Mouse (Mus musculus) megakaryocyte-erythroid progenitor cell, adult 5-6 weeks (primary cell): ENCODE measurements around the gene Cdkn1c. TPM values are rescaled to one million over a fixed set of nuclear protein-coding genes. Genes with fewer than 3 reads are reported as not detected.

Experiments used
- ATAC-seq: replicated peaks from 2 replicates; pipeline ENCODE4 v1.8.0; 2016; ENCODE audit warnings: mild to moderate bottlenecking, inconsistent platforms; ENCODE audit not compliant: severe bottlenecking, poor library complexity, low FRiP score, low TSS enrichment
- total RNA-seq, 2 experiments: library from RNA; stranded (forward) in 1 of 2; stranded (reverse) in 1 of 2; fragments of 200-1000, 215-1000 nt in 1 of 2; fragments of >200 nt in 1 of 2; fragmentation: Nextera tagmentation in 1 of 2; gene quantifications; 2 replicates each; pipeline ENCODE4 v1.2.3; 2014 to 2017

Cdkn1c gene
- total RNA-seq, 2 experiments from 2014 or later: 1.1 to 4.3 TPM

DNA sequence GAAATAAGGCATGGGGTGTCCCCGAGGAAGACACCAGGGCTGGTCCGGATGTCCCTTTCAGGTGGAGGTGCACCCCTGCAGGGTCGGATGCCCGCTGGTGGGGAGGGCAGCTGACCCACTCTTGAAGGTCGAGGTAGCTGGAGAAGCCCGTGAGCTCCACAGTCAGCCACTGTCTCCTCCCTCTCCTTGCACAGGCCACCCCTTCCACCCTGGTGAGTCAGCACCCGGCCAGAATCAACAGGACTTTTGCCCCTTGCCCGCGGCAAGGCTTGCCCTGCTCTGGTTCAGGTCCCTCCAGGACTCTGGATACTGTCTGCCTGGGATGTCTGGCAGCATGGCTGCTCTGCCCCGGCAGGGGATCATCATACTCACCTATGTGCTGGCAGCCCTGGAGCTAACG is 15.0 kb upstream of the Cdkn1c start:
- 0 out of 2 replicates have a peak, but pooled peaks have one; percentile 6 for ATAC-seq

DNA sequence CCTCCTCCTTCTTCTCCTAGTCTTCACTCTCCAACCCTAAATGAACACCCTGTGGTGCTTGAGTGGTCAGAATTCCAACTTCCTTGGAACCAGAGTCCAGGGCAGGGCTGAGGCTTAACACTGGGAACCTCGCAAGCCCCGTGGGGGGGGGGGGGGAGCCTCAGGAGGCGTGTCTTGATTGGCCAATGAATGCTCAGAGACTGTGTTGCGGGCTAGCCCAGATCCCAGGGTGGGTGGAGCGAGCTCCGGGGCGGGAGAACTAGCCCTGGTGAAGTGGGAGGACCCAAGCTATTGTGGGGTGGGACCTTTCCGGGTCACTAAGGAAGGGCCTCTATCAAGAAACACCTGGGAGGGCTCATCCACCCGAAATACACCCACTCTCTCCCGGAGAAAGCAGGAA is 14.0 kb upstream of the Cdkn1c start:
- ATAC-seq: peak; percentile 34; the same call in 1 of the 2 replicates

DNA sequence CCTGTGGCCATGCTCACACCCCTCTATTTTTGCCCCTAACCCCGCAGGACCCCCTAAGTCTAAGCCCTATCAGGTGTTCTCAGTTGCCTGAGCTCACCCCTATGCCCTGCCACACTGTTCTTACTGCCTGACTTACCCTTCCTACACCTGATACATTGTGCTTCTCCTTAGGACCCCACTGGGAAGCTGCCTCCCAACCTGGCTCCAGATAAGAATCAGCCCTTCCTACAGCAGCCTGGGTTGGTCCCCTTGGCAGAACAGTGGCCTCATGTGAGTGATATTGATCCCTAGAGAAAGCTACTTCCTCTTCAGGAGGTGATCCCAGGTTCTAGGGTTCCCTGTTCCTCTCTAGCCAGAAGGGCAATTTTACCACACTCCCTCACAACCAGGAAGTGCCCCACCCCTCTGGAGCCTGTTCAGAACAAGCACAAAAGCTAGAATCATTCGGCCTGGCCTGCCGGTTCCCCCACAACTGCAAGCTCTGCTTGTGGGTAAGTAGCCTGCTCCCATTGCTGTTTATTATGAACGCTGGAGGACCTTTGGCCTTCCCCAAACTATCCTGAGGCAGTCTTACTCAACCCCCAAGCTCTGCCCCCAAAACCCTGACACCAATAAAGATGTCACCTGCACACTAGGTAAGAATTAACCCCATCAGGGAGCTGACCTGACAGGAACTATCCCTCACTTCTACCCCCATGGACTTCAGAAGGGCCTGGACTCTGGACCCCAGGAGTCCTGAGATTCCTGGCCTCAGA is 12.7 kb upstream of the Cdkn1c start, which contains the start of gene Slc22a18:
Gene Slc22a18, plus strand, starts transcription at position 390 of the 755 bp plus-strand sequence.
- 0 out of 2 replicates have a peak, but pooled peaks have one; percentile 20 for ATAC-seq

GRCm38 (mm10) chr7:143469946-143470345 is 9.1 kb upstream of the Cdkn1c start:
- peak; percentile 77 for ATAC-seq

DNA sequence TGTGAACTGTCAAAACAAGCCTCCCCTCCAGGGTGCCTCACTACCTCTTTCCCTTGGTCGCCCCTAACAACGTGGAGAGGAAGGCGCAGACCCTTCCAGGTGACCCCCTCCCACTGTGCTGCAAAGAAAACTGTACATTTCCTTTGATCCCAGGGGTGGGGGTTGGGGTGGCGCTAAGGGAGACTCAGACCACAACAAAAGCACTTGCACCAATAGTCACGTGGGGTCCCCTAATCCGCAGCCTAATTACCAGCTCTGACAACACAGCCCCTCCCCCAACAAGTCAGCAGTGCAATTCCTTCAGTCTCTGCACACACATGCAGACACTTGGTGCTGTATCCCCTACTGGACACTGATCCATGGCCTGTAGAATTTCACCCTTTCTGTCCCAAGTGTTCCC is 6.9 kb upstream of the Cdkn1c start:
- no peak for ATAC-seq

DNA sequence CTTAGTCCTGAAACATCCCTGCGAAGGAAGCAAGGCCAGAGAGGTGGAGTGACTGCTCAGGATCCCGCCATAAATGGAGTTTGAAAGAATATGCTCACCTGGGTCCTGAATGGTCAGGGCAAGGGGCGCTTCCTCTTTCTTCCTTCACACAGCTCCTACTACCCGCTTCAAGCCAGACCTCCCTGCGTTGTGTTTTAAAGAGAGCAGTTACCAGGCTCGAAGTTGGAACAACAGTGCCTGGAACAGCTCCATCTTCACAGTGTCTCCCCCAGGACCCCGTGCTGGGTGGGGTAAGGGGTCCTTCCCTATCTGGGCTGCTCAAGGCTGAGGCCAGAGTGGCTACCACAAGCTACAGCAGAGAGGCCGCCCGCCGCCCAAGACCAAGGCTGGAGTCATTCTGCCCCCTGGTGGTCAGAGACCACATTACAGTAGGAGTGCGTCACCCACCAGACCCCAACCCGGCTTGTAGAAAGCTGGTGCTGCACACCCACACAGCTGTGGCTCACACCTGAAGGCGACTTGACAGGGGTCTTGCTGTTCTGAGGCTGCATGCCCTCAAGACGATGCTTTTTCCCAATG is 5.3 kb upstream of the Cdkn1c start:
- ATAC-seq: peak; percentile 50

- ATAC-seq: no peak
Observed at GRCm38 (mm10) chr7:143464811-143465560, 4.1 kb upstream of the Cdkn1c start.

GRCm38 (mm10) chr7:143463865-143464415 is 3.1 kb upstream of the Cdkn1c start:
- ATAC-seq: peak; percentile 20; the same call in 1 of the 2 replicates

- ATAC-seq: no peak
Observed at GRCm38 (mm10) chr7:143462516-143462915, 1.7 kb upstream of the Cdkn1c start.

GRCm38 (mm10) chr7:143461920-143462319 is 1.1 kb upstream of the Cdkn1c start:
- no peak for ATAC-seq

- no peak for ATAC-seq
Observed at GRCm38 (mm10) chr7:143461294-143461870, 532 bp upstream of the Cdkn1c start.

- ATAC-seq: no peak
Observed at GRCm38 (mm10) chr7:143460217-143460834, 524 bp downstream of the Cdkn1c start.

DNA sequence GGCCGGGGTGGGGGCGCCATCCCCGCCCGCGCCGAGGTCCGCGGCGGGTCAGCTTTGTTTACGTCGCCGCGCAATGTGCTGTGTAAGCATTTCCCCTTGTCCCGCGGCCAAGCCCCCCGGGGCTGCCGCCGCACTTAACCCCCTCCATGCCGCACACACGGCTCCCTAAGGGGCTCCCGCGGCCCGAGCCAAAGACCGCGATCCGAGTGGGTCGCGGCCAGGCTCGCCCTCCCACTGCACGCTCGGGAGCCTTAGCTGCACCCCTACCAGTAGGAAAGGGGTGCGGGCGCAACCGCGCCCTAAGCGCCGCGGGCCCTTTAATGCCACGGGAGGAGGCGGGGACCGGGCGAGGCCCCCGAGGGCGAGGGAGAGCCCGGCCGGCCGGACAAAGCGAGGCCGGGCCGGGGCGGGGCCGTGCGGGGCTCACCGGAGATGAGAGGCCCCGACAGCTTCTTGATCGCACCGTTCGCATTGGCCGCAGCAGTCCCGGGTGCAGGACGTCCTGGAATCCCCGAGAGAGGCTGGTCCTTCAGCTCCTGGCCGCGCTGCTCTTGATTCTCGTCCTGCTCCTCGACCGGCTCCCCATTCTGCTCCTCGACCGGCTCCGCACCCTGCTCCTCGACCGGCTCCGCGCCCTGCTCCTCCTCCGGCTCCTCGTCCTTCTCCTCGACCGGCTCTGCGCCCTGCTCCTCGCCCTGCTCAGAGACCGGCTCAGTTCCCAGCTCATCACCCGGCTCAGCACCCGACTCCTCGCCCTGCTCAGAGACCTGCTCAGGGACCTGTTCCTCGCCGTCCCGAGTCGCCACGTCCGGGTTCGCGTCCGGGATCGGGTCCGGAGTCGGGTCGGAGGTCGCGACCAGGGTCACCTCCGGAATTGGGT is 1.3 kb downstream of the Cdkn1c start:
- no peak for ATAC-seq

DNA sequence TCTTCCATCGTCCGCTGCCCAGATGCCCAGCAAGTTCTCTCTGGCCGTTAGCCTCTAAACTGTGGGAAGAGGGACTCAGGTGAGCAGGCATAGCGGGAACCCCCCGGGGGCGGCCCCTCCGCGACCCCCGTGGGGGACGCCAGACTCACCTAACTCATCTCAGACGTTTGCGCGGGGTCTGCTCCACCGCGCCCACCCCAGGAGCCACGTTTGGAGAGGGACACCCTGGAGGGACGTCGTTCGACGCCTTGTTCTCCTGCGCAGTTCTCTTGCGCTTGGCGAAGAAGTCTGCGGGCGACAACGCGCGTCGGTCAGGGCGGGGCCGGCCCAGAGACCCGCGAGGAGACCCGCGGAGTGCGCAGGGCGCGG is 1.9 kb downstream of the Cdkn1c start:
- no peak for ATAC-seq

DNA sequence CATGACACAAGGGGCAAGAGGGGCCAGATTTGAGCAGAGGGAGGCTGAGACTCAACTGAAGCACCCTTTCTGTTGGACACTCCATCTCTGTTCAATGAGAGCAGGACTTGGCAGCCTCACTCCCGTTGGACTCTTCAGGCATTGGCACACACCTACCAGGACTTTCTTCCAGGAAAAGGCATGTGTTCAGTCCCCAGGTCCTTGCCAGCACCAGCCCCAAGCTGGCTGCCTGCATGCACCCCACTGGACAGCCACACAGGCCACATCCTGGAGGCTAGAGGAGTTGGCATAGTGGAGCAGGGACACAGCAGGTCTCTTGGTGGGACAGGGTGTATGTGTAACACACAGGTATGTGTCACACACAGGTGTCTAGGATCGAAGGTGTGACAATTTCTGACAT is 13.7 kb downstream of the Cdkn1c start:
- ATAC-seq: no peak

DNA sequence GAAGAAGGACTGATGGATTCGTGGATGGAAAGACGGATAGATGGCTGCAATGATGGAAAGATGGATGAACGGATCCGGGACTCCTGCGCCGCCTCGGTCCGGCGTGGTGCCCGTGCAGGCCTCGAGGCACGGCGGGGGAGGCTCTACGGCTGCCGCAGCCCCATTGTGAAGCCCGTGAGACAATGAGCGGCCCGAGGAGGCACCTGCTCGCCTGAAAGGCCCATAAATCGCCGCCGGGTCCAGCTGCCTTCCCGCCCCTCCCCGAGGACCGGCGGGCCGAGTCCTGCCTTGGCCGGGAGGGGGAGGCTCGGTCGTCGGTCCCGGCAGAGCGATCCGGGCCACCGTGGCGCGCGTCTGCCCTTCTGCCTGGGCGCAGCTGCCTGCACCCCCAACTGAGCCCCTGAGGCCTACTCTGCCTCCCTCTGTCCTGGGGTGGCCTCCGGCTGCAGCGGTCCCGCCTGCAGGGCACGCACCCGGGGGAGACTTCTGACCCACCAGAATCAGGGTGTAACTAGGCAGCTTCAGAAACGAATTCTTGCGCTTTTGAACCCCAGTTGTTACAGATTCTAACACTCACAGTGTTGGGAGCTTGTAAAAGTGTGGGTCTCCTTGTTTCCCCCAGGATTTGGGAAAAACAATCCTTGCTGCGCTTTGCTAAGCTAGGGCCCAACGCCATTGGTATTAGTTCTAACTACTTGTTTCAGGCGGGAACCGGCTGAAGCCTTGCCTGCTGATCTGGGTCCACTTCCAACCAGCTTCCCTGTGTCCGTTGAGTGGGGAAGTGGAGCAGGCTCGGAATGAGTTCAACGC is 15.0 kb downstream of the Cdkn1c start:
- ATAC-seq: no peak

- no peak for ATAC-seq
Observed at GRCm38 (mm10) chr7:143444955-143445648, 15.7 kb downstream of the Cdkn1c start.
